Mouse (Mus musculus) G1E (cell line): ENCODE results near the gene Brwd3. TPM values are rescaled to one million over a fixed set of nuclear protein-coding genes. Genes with fewer than 3 reads are reported as not detected.

Source experiments
- ATAC-seq: 2 replicates; pipeline ENCODE4 v1.8.0; 2016; ENCODE audit warnings: mild to moderate bottlenecking; ENCODE audit not compliant: insufficient number of reproducible peaks, poor library complexity, low FRiP score, severe bottlenecking; ENCODE audit errors: extremely low read depth
- DNase-seq: peaks from one replicate; pipeline ENCODE4 v3.0.0; 2012; ENCODE audit warnings: low spot score
- H3K27me3 ChIP-seq: 2 replicates; pipeline ENCODE4 v1.6.1; 2012; ENCODE audit warnings: mild to moderate bottlenecking, low read length, inconsistent platforms; ENCODE audit not compliant: insufficient read depth
- H3K36me3 ChIP-seq: replicated peaks from 2 replicates; pipeline ENCODE3; 2012; ENCODE audit warnings: mild to moderate bottlenecking, inconsistent platforms
- H3K4me1 ChIP-seq: 2 replicates; pipeline ENCODE4 v1.6.1; 2012; ENCODE audit warnings: low read depth, low read length, inconsistent platforms, mixed read lengths; ENCODE audit not compliant: insufficient read depth
- H3K4me3 ChIP-seq: 2 replicates; pipeline ENCODE4 v1.5.1; 2012; ENCODE audit warnings: low read depth, mild to moderate bottlenecking, inconsistent platforms, low read length, moderate library complexity, mixed read lengths
- H3K9me3 ChIP-seq: replicated peaks from 2 replicates; pipeline ENCODE4 v1.6.1; 2012; ENCODE audit warnings: inconsistent platforms
- CTCF ChIP-seq: IDR thresholded peaks from 2 replicates; pipeline ENCODE4 v1.5.1; 2012; ENCODE audit warnings: low read depth, low read length, inconsistent platforms, mixed read lengths
- GATA1 ChIP-seq: IDR thresholded peaks from 2 replicates; pipeline ENCODE4 v1.6.1; 2012; ENCODE audit warnings: borderline replicate concordance, low read length, inconsistent platforms, mixed read lengths
- GATA2 ChIP-seq: IDR thresholded peaks from 2 replicates; pipeline ENCODE4 v1.6.1; 2012; ENCODE audit warnings: low read depth, low read length, inconsistent platforms, borderline replicate concordance
- POLR2AphosphoS5 ChIP-seq: IDR thresholded peaks from 2 replicates; pipeline ENCODE4 v1.6.1; 2012; ENCODE audit warnings: low read depth, low read length, inconsistent platforms; ENCODE audit not compliant: insufficient replicate concordance
- TAL1 ChIP-seq: conservative IDR thresholded peaks from 2 replicates; pipeline ENCODE4 v1.6.1; 2012; ENCODE audit warnings: low read depth, low read length, inconsistent platforms, mixed read lengths
- polyA plus RNA-seq: library from polyadenylated mRNA; stranded (reverse); fragments of >175 nt; gene quantifications from 2 replicates; pipeline ENCODE4 v1.2.3, GENCODE M21; 2012
- total RNA-seq, 2 experiments: library from RNA; stranded (forward) in 1 of 2; stranded (reverse) in 1 of 2; fragments of 200-1000 nt in 1 of 2; fragments of >200 nt in 1 of 2; fragmentation: Nextera tagmentation in 1 of 2; gene quantifications; 2 replicates each; pipeline ENCODE4 v1.2.3; 2014 to 2017

Gene Brwd3
- 40.1 and 40.7 TPM in 2 replicates for total RNA-seq (2014; fragmentation: Nextera tagmentation)
- 9.5 and 11.9 TPM in 2 replicates for total RNA-seq (2017)
- polyA plus RNA-seq, result 0.74 and 1.2 TPM in 2 replicates

- TF ChIP-seq GATA2 (no peak), POLR2AphosphoS5 (no peak), CTCF (no peak), TAL1 (no peak), GATA1 (no peak)
- Histone ChIP-seq H3K27me3 (no peaks in the 10 kb centered on the region), H3K4me1 (no peaks in the 10 kb centered on the region; the same call in 1 of the 2 replicates), H3K36me3 (peaks cover 2% of the 10 kb centered on the region), H3K9me3 (no peaks in the 10 kb centered on the region), H3K4me3 (peak within 1 kb of the TSS; percentile 74)
- DNase-seq, result peak; percentile 55
- peak; percentile 89 for ATAC-seq
These were observed at the start of gene Brwd3 for GRCm38 (mm10) chrX:108834090-108834774. Gene Brwd3, minus strand, starts transcription at chrX:108834372.

- no peaks in the 10 kb centered on the region for H3K4me1 ChIP-seq
- TF ChIP-seq GATA2, result no peak
- H3K36me3 ChIP-seq, result no peaks in the 10 kb centered on the region
- H3K4me3 ChIP-seq, result no peak overlapping the region
- no peaks in the 10 kb centered on the region for H3K27me3 ChIP-seq
- ATAC-seq (no peak), DNase-seq (no peak)
- H3K9me3 ChIP-seq, result no peaks in the 10 kb centered on the region
These were observed 28.5 kb upstream of the Brwd3 start for GRCm38 (mm10) chrX:108862632-108863031.

- no peak for DNase-seq
- no peak for ATAC-seq
- TF ChIP-seq CTCF, result no peak
- TF ChIP-seq POLR2AphosphoS5, result no peak
- TF ChIP-seq TAL1, result no peak
- TF ChIP-seq GATA2, result no peak
- no peak for TF ChIP-seq GATA1
- Histone ChIP-seq H3K27me3 (no peaks in the 10 kb centered on the region), H3K9me3 (no peaks in the 10 kb centered on the region), H3K4me3 (no peak overlapping the region), H3K4me1 (no peaks in the 10 kb centered on the region), H3K36me3 (peaks cover 2% of the 10 kb centered on the region)
These were observed 8.5 kb upstream of the Brwd3 start for GRCm38 (mm10) chrX:108842705-108843104.

- H3K4me3 ChIP-seq, result no peak overlapping the region
- 0 out of 2 replicates have a peak, but pooled peaks have one; percentile 12 for ATAC-seq
- no peaks in the 10 kb centered on the region for H3K4me1 ChIP-seq
- DNase-seq, result no peak
- TF ChIP-seq TAL1 (peak; percentile 44), GATA1 (no peak)
- no peaks in the 10 kb centered on the region for H3K36me3 ChIP-seq
- no peaks in the 10 kb centered on the region for H3K27me3 ChIP-seq
- no peaks in the 10 kb centered on the region for H3K9me3 ChIP-seq
These were observed 2.2 kb upstream of the Brwd3 start for GRCm38 (mm10) chrX:108836416-108836815.

GRCm38 (mm10) chrX:108835233-108835632 lies 1.1 kb upstream of the Brwd3 start:
- H3K4me3 ChIP-seq, result peak overlapping the region; percentile 61
- no peaks in the 10 kb centered on the region for H3K27me3 ChIP-seq
- no peaks in the 10 kb centered on the region for H3K9me3 ChIP-seq
- H3K4me1 ChIP-seq, result no peaks in the 10 kb centered on the region
- no peak for DNase-seq
- ATAC-seq, result no peak
- no peaks in the 10 kb centered on the region for H3K36me3 ChIP-seq
- TF ChIP-seq POLR2AphosphoS5 (no peak), CTCF (no peak), TAL1 (no peak), GATA1 (no peak), GATA2 (no peak)

GRCm38 (mm10) chrX:108833381-108834020 lies 671 bp downstream of the Brwd3 start:
- DNase-seq (peak; percentile 0), ATAC-seq (no peak)
- Histone ChIP-seq H3K4me1 (peaks cover 2% of the 10 kb centered on the region; the same call in 1 of the 2 replicates), H3K9me3 (no peaks in the 10 kb centered on the region), H3K4me3 (peak overlapping the region; percentile 74), H3K36me3 (peaks cover 4% of the 10 kb centered on the region), H3K27me3 (no peaks in the 10 kb centered on the region)
- no peak for TF ChIP-seq GATA1
- no peak for TF ChIP-seq TAL1
- no peak for TF ChIP-seq CTCF
- no peak for TF ChIP-seq GATA2
- no peak for TF ChIP-seq POLR2AphosphoS5
